Mouse (Mus musculus) kidney, adult 8-10 months (tissue): ENCODE measurements at regions not wholly inside any gene's neighbourhood (a gene's known extent, or its start where the extent isn't known, plus 50 kb on each side); places are given as distances from the start of the nearest gene placed in this dataset.

Experiments
- DNase-seq, 2 experiments: peaks; one replicate each; pipeline ENCODE4 v3.0.0; 2022

DNA sequence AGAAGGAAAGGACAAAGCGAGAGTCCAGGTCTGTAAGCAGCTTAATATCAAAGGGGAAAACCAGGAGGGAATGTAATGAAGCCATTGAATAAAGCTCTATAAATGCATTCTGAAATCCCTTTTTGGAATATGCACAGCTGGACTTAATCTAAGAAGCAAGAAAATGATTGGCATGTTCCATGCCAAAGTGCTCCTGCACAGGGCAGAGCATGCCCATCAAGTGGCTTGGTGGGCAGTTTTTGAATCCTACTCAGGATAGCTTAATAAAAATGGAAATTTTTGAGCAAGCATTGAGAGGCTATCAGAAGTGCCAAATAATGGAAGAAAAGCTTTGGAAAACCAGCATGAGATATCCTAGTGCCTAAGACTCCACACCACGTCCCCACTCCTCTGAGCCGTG lies 466.1 kb downstream of the Epm2a start:
- DNase-seq: no peak

DNA sequence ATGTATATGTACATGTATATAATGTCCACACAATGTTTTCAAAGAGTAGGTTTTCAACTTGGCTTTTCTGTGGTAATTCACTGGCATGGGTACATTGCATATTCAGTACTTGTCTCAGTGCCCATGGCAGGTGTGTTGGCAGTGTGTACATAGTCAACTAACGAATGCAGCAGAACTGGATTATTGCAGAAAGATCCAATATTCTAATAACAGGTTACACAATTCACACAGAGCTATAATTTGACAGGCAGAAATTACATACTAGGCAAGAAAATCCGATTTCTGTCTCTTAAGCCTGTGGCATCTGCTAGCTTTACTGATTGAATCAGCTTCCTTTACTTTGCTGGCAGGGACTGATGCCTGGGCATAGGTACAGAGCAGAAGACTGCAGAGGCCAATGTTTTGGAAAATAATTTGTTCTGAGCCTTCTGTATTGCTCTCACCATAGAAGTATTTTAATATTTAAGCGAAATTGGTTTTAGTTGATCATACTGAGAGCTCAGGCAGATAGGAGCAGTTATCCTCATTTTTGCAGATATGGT lies 479.3 kb downstream of the Epm2a start:
- no peak for DNase-seq

DNA sequence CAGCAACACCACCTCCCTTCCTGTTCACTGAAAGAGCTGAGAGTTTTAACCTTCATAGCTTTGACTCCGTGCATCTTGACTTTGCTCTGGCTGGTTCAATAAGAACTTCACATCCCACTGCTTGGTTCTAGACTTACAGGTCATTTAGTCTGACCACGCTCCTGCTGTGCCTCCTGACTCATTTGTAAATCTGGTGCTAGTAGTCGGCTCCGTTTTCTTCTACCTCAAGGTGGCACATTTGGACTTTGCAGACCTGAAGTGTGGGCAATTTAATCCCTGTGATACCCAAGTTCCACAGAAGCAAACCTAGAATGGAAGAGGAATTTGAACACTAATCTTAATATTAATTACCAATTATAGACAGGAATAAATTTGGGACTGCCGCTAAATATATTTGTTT lies 497.9 kb downstream of the Epm2a start:
- DNase-seq: no peak

DNA sequence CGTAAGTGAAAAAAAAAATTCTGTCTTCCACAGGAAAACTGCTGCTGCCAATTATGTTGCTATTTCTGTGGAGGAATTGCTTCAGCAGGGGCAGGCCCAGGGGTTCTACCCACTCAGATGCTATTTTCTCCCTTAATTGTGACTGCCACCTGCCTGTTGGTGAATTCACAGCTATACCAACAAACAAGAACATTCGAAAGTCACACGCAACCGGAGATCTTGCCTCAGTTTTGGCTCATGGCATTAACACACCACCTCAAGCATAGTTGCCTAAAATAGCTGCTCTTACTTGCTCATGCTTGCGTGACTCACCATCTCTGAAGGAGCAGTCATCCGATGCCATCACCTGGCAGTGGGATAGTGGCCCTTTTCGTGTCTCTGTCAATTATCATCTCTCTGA lies 498.3 kb downstream of the Epm2a start:
- DNase-seq: no peak

DNA sequence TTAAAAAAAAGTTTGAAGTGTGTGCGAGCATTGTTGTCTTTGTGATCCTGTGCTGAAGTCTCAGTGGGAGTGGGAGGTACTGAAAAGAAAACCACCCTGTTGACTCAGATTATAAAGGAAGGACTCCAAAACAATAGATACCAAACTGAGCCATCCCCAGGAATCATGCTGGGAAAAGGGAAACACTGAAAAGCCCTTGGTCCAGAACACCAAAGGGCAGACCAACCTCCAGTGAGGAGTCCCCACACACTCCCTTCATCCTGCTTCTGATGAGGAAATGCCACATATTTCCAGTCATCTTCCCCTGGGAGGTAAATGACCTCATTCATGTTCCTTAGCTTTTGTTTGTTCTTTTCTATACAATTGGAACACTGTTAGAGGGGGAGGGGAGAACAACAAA lies 502.9 kb downstream of the Epm2a start:
- no peak for DNase-seq

DNA sequence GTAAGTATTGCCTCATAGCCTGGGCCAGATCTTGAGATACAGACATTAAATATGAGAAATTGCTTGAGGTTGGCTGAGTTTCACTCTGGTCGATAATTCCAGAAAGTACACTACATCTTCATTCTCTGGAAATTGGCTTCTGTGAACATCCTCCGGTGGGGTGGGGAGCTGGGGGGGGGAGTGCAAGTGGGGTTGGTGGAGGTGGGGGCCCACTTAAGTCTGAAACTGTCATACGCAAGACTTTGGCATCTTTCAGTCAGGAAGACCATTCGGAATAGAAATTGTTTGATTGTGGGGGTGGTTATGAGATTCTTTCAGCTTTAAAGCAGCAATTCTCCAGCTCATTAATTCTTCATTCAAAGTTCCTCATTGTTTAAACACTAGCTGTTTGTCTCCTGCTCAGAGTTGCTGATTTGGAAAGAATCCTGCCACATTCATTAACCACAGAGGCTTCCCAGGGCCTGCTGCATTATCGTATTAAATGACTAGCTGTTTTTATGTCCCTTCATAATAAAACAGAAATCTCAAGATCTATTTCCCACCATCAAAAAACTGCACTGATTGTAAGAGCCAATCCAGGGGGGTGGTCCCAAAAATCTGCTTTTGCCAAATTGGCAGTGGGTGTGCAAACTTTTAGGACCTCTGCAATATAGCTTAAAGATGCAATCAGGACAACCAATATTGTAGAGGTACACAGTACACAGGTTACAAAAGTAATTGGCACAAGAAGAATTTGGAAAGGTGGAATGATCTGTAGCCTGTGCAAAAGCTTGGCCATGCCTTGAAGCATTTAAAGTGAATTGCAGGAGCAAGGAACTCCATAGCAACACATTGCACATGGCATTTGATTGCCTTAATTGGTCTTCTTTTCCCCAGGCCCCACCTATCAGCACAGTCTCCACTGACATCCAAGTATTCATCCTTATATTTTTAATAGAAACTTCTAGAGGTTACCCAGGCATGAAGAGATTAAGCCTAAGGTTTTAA lies 532.2 kb downstream of the Epm2a start:
- no peak for DNase-seq

DNA sequence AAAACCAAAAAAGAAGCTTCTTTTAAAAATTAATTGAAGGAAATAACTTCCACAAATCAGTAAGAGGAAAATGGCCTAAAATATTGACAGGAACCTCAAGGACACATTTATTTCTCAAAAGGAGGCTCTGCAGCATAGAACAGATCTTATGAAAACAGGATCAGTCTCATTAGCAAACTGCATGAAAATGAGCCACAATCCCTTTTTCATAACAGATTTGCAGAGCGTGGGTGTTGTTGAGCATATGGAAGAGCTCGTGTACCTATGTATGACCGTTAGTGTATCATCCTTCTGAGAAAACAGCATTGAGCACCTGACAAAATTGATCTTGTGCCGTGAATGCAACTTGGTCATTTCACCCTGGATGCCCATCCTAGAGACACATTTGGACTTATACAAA lies 543.0 kb downstream of the Epm2a start:
- DNase-seq: no peak

DNA sequence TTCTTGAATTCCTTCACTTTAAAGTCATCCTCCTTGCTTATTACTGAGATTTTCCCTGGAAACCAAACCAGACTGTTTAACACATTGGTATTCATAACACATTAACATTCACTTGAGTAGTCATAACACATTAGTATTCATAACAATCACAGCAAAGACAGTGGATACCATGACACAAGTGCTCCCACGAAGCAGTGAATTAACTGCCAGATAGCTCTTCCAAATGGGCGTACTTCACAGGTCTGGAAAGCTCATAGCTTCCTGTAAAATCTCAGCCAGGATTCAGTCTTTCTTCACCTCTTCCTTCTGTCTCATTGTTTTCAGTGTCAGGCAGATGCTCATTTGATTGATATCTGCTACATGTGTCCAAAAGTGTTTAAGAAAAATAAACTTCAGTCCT lies 545.7 kb downstream of the Epm2a start:
- DNase-seq: no peak

DNA sequence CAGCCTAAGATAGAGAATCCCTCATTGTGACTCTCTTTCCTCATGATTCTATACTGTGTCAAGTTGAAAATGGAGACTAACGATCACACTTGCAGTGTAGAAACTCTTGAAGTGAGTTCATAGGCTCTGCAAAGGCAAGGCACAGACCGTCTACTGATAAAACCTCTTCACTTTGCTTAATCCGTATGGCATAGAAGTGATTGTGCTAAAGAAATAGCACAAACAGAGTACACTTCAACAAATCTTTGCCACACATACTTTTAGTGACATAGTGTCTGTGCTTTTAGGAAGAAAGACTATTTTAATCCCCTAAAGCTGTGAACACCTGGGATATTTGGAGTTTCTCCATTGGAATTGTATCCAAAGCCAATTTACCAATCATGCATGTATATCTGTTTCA lies 578.9 kb downstream of the Epm2a start:
- no peak for DNase-seq

DNA sequence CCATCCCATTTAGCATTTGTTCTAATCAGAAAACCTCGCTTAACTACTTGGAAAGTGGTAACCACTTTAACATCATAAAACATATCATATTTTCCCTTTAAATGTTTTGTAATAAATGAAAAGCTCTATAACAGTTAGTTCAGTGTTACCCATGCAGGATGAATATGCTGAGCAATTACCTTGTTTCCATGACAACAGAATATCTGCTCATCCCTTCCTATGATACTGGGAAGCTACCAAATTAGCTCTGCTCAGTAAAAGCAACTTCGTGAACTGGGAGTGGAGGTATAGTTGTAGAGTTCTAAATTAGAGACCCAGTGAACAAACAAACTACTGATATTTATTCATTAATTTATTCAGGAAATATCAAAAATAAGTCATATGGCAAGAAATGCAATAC lies 595.0 kb downstream of the Epm2a start:
- DNase-seq: no peak

DNA sequence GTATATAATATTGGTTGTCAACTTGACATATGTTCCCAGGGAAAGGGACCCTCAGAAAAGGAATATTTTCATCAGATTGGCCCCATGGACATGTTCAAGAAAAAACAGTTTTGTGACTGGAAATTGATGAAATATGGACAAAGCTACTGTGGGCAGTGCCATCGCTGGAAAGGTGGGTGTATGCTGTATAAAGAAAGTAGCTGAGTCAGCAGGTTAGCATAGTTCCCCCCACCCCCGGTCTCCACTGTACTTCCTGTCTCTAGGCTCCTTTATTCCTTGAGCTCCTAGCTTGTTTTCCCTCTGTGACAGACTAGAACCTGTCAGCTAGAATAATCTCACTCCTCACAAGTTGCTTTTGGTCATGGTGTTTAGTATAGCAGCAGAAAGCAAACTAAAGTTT lies 599.6 kb downstream of the Epm2a start:
- DNase-seq: no peak

DNA sequence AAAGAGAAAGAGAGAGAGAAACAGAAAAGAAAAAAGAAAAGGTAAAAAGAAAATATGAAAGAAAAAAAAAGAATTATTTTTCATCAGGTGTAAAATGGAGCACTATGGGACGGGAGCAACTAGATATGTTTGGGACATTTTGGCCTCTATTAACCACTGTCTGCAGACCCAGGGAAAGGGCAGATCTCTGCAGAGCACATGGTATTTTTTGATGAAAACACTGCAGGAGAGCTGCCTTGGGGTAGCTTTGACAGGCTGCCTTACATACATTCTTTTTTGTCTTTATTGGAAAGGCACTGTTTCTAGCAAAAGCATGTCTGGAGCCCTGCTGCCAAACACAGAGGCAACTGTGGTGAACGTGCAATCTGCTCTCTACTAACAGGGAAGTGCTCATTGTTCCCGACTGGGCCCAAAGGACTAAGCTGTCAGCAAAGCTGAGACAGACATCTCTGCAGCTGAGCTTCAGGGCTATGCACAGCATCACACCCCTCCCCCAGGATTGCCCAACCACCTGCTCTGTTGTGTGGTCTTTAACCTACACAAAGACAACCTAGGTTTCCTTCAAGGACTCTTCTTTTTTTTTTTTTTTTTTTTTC lies 617.2 kb downstream of the Epm2a start:
- DNase-seq: no peak

DNA sequence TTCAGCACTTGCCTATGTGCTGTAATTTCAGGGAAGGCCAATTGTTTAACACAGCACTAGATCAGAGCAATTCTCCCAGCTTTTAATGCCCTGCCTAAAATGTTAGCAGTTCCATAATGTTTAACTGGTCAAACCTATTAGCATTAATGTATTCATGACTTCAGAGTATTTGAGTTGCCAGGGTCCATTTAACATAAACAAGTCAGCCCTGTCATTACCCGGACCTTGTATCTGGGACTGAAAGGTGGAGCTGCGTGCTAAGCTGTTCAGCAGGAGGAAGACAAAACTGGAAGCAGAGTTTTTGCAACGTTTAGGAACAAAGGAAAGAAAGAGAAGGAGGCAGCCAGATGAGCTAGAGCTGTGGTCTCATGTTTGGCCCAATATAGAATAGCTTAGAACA lies 661.8 kb downstream of the Epm2a start:
- DNase-seq: peak in 1 of 2 experiments; percentile 20

DNA sequence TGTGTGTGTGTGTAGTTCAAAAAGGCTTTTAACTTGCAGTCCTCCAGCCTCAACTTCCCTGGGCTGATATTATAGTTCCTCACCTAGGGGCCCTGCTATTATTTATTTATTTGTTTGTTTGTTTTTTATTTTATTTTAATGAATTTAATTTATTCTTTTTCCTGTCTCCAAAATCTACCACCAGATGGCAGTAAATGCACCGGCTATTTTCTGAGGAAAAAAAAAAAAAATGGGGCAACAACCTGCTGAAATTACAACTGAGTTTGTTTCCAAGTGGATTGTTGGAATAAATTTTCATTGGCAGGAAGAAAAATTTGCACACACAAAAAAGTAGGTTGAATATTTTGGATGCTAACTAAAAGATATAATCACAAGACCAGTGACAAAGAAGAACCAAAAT lies 662.7 kb downstream of the Epm2a start:
- no peak for DNase-seq

DNA sequence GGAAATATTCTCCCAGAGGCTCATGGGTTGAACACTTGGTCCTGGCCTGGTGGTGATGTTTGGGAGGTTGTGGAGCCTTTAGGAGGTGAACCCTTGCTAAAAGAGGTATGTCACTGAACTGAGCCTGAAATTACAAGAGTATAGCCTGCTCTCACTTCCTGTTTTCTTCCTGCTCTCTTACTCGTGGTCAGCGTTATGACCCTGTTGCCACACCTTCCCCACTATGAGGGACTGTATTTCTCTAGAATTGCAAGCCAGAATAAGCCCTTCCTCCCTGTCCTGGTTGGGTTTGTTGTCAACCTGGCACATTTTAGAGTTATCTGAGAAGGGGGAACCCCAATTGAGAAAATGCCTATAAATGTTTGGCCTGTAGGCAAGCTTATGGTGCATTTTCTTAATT lies 674.1 kb downstream of the Epm2a start:
- DNase-seq: no peak

DNA sequence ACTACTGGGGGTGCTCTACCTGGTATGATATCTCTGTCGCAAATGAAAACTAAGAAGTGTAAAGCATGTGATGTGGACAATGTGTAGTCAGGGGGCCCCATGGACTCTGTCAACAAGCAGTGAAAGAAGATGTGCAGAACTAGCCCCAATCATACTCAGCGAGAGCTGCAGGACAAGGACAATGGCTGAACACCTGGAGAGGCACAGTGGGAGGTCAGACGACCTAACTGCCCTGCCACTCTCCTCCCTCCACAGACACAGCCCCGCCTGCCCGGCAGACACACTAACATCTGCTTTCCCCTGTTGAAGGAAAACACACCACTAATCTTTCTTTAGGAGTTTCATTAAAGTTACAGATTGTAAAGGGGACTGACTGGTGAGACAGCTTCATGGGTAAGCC lies 675.1 kb downstream of the Epm2a start:
- DNase-seq: no peak

DNA sequence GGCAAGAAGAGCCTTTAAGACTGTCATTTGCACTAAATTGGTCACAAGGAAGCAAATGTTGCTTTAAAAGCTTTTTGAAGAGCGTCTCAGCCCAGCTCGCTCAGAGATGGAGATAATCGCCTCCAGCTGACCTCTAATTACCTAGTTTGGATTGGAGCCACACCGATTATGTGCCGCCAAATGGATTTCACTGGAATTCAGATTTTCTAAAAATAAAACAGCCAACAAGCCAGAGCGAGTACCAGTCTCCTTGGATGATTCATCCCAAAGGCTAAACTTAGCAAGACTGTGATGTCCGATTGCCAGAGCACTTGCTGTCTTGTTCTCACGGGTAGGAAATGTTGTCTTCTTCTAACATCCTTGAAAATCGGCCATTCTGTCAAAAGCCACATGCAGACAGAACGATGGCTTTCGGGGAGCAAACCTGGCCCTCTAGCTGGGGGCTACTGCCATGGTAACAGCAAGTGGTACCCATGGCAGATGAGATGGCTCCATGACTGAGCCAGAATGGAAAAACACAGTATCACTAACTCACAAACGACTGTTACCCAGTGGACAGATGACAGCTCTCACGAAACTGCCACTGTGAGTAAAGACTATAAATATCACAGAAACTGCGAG lies 676.1 kb downstream of the Epm2a start:
- no peak for DNase-seq

DNA sequence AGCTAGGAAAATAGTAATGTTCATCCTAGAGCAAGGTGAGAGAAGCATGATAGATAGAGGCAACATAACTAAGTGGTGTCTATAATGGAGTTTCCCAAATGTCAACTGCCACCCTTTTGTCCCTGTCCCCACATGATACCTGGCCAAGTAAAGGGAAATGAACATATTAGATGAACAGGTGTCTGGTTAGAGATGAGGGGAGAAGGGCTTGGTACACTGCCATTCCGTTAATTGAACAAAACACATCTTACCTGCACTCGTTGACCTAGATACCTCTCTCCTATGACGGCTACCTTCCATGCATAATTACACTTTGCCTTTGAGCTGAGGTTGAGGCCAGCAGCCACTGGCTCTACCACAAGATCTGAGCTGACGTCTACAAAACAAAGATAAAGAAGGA lies 677.4 kb downstream of the Epm2a start:
- DNase-seq: no peak

DNA sequence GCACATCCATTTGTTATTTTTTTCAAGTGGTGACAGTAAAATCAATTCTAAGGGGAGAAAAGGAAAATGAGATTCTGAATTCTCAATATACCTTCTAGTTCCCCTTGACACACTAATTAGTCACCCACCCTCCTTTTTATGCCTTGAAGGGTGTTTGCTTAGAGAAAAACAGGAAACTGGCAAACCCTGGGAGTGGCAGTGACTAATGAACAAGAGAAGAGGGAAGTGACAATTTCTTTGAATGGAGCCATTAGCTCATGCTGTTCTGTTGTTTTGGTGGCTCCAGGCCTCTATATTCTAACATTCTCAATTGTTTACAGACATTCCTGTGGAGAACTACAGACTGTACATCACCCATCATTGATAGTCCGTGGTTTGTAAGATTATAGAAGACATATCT lies 692.0 kb downstream of the Epm2a start:
- no peak for DNase-seq

DNA sequence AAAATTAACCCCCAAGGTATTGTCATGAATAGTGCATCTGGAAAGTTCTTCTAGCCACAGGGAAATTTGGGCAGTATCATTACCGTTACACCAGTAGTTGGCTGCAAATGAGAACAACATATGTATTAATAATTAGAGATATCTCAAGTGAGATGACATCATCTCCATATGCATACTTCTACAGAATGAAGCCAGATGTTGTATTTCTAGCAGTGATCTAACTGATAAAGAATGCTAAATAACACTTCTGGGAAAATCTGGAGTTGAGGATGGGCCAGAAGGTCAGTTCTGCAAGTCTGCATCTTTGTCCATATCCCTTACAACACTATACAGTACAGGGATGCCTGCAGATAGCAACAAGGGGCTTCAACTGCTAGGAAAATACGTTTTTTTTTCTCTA lies 702.7 kb downstream of the Epm2a start:
- DNase-seq: no peak

DNA sequence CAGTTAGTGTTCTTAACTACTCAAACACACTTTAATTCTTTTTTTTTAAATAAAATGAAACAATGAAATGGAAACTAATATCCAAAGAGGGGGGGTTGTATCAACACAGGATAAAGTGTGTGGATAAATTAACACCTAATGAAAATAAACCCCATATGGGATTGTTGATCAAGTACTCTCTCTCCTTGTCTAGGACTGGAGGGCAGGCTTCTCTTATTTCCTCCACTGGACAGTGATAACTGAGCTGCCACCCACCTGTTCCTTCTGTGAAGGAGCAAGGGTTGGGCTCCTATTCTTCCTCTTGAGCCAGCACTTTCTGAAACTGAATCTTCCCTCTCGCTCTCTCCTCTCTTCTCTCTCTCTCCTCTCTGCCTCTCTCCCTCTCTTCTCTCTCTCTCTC lies 716.5 kb downstream of the Epm2a start:
- no peak for DNase-seq

DNA sequence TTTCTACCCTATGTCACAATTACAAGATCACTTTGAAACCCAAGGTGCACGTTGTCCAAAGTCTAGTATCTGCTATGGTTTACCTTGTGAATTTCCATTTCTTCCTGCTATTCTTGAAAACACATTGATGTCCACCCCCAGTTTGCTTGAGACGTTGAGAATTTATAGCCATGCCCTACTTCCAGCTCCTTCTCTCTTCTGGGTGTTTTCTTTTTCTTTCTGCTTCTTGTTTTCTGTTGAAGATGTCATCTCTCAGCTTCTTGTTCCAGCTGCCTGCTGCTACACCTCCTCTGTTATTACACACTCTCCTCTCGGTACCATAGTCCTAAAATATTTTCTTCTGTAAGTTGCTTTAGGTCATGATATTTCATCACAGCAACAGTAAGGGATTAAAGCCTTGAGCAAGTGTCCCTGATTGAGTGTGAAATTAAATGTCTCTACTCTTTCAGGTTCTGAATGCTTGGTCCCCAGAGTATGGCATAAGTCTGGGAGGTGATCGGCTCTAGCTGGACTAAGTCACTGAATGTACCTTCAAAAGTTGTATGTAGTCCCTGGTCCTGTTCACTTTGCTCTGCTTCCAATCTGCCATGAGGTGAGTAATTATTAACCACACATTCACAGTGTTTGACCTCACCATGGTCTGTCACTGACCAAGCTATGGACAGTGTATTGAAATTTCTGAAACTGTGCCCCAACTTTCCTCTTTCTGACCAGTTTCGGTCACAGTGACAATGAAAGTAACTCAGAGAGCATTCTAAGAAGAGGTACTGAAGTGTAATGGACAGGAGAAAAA lies 718.1 kb downstream of the Epm2a start:
- no peak for DNase-seq

DNA sequence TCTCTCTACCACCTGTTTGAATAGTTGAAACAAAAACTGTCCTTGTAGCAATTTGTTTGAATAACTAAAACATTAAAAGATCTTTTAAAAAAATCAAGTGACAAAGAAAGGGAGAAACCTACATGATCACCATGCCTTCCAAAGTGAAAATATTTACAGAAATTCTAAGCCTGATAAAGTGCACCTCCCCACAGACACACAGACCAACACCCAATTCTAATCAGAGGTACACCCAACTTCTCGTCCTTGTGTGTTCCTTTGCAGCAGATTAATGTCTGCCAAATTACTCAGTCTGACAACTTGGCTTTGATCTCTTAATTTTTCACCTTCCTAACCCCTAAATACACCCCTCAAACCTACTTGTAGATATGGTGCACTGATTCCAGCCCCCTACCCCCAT lies 719.1 kb downstream of the Epm2a start:
- DNase-seq: no peak
